Mouse (Mus musculus): ENCODE data around the gene Fbxo11. TPM values are rescaled to one million over a fixed set of nuclear protein-coding genes. Genes with fewer than 3 reads are reported as not detected.

Fbxo11 gene
- polyA plus RNA-seq, 1 experiment from 2014 or later, result 16.4 TPM

DNA sequence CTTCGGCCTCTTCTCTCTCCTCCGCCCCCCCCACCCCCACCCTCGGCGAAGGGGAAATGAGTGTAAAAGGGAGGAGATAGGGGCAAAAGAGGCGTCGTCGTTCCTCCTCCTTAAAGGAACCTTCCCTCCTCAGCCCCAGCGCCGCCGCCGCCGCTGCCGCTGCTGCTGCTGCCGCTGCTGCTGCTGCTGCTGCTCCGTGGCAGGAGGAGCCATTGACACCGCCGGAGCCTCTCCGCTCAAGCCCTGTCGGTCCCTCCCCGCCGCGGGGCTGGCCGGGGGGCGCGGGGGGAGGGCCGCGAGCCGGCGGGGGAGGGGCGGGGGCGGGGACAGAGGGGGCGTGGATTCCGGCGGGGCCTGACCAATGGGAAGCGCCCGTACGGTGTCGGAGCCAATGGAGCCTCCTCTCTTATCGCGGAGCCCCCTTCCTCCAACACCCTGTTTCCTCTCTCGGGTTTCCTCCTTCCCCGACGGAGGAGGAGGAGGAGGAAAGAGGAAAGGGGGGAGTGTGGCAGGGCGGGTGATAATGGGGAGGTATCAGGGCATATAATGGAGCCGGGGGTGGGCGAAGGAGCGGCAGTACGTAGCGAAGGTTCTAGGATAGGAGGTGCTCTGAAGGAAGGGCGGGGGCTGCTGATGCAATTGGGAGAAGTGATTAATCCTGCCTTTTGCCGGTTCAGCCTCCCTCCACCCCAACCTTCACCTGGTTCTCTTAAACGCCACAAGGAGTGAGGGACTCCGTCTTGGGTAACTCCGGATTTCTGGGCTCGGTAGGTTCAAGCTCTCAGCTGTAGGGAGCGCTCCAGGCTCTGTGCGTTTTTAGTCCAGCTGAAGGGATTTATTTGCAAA, 933 bp upstream of the Fbxo11 start:
- Histone ChIP-seq H3K4me1 (peaks cover 8% of the 10 kb centered on the region), H3K9me3 (replicated peaks) (no peaks in the 10 kb centered on the region), H3K36me3 (no peaks in the 10 kb centered on the region), H3K4me2 (peak overlapping the region; percentile 65), H3K4me3 (replicated peaks) (peak overlapping the region; percentile 99), H3K27ac (peak overlapping the region; percentile 100), H3K9ac (peak overlapping the region; percentile 100), H3K27me3 (no peaks in the 10 kb centered on the region)
- WGBS, result under 1% methylated on average over 44 of the region's 57 CpGs
- peak; percentile 98 for ATAC-seq (replicated peaks; ENCODE audit: low FRiP score)

DNA sequence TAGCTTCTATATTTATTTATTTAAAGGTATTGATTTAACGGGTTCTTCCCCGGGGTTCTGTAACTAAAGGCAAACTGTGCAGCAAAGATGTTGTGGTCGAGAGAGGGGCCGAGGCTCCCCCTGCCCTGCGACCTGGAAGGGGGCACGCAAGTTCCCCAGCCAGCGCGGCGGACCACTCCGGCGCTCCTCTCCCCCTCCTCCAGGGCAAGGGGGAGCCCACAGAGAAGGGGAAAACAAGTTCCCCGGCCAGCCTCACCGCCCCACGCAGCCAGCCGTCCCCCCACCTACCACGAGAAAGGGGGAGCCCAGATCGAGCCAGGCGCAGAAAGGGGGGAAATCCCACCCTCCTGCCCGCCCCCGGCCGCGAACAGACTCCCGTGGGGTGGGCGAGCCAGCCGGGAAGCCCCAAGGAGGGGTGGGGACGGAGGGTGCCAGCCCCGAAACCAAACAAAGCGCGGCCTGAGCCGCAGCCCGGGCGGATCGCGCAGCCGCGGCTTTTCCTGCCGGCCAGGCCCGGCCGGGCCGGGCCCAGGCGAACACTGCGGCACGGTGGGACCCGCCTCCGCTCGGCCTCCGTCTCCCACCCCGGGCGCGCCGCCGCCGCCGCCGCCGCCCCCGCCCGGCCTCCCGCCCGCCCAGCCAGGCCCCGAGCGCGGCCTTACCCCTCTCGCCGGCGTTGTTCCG, 602 bp downstream of the Fbxo11 start:
- H3K9me3 ChIP-seq (replicated peaks), result no peaks in the 10 kb centered on the region
- no peaks in the 10 kb centered on the region for H3K27me3 ChIP-seq
- peak; percentile 37 for ATAC-seq (replicated peaks; ENCODE audit: low FRiP score)
- peak overlapping the region; percentile 100 for H3K27ac ChIP-seq
- peak overlapping the region; percentile 99 for H3K4me3 ChIP-seq (replicated peaks)
- under 1% methylated on average over 59 of the region's 67 CpGs for WGBS
- H3K9ac ChIP-seq, result peak overlapping the region; percentile 100
- 0 out of 2 replicates have a peak, but pooled peaks cover 2% of the 10 kb centered on the region for H3K36me3 ChIP-seq
- H3K4me1 ChIP-seq, result peaks cover 8% of the 10 kb centered on the region
- H3K4me2 ChIP-seq, result peak overlapping the region; percentile 65

DNA sequence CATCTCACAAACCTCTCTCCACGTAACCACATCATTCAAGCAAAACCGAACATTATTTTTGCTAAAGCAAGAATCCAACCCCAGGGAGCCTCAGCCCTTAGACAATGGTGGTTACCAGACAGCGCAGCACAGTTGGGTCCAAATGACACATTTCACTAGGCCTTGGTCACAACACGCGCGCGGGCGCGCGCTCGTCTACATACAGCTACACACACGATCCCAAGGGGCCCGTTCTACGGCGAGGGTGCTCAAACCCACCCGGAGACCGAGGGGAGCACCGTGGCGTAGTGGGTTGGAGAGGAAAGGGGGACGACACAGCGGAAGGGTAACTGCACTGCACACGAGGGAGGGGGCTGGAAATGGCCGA, 1.1 kb downstream of the Fbxo11 start:
- Histone ChIP-seq H3K27me3 (no peaks in the 10 kb centered on the region), H3K4me3 (replicated peaks) (peak overlapping the region; percentile 99), H3K4me2 (peak overlapping the region; percentile 65), H3K9me3 (replicated peaks) (no peaks in the 10 kb centered on the region), H3K36me3 (0 out of 2 replicates have a peak, but pooled peaks cover 2% of the 10 kb centered on the region), H3K27ac (peak overlapping the region; percentile 100), H3K4me1 (peaks cover 10% of the 10 kb centered on the region), H3K9ac (peak overlapping the region; percentile 100)
- under 1% methylated on average over 23 of the region's 23 CpGs for WGBS
- ATAC-seq (replicated peaks; ENCODE audit: low FRiP score), result peak; percentile 3; the same call in 1 of the 2 replicates

DNA sequence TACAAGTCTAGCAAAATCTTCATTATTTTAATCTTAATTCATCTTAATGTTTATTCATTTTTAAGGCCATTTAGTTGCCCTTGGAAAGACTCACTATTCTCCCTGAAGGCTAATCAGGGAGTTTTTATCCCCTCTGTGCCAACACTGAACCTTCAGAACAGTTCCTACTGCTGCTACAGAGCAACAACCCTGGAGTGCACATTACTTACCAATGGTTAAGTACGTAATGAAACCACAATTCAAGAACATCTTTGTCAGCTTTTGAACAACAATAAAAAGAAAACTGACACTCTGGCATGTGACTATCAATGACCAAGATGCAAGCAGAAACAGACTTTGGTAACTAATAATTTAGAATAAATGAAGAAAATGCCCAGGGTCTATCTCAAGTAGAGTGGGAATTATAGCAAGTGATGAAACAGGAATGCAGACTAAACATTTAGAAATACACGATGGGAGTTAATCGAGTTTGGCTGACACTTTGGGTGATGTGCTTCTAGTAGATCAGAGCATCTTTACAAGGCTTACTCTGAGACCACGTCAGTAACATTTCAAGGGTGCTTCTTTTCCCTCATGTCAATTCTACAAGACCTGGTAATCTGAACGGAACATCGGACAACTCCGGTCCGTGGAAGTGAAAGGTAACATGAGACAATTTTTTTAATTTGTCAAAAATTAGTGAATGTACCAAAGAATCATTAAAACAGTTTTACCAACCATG, 2.1 kb downstream of the Fbxo11 start:
- 19% methylated on average over 8 of the region's 8 CpGs for WGBS
- H3K9ac ChIP-seq, result peak overlapping the region; percentile 100; the same call in 1 of the 2 replicates
- no peaks in the 10 kb centered on the region for H3K27me3 ChIP-seq
- H3K4me2 ChIP-seq, result peak overlapping the region; percentile 65
- no peak overlapping the region for H3K27ac ChIP-seq
- no peaks in the 10 kb centered on the region for H3K9me3 ChIP-seq (replicated peaks)
- H3K36me3 ChIP-seq, result 0 out of 2 replicates have a peak, but pooled peaks cover 2% of the 10 kb centered on the region
- peaks cover 15% of the 10 kb centered on the region for H3K4me1 ChIP-seq
- ATAC-seq (replicated peaks; ENCODE audit: low FRiP score), result no peak
- peak overlapping the region; percentile 99 for H3K4me3 ChIP-seq (replicated peaks)

DNA sequence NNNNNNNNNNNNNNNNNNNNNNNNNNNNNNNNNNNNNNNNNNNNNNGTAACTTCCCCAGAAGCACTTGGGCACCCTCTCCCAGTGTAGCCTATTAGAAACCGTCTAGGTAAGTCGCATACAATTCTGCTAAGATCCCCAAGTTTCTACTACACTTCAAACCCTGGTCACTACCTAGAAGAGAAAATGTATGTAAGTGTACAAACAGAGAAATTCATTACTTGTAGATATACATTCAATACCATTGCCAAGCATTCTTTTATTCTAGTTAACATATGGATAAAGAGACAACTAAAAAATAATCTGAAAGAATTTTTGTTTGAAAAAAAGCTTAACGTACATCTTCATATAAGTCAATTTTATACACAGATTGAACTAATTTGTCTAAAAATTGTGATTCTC, 3.1 kb downstream of the Fbxo11 start:
- Histone ChIP-seq H3K27ac (no peak overlapping the region), H3K9me3 (replicated peaks) (no peaks in the 10 kb centered on the region), H3K4me1 (peaks cover 15% of the 10 kb centered on the region), H3K27me3 (no peaks in the 10 kb centered on the region), H3K4me3 (replicated peaks) (no peak overlapping the region), H3K36me3 (0 out of 2 replicates have a peak, but pooled peaks cover 2% of the 10 kb centered on the region), H3K4me2 (no peak overlapping the region), H3K9ac (no peak overlapping the region)
- WGBS, result 76% methylated on average over 3 of the region's 3 CpGs
- no peak for ATAC-seq (replicated peaks; ENCODE audit: low FRiP score)

DNA sequence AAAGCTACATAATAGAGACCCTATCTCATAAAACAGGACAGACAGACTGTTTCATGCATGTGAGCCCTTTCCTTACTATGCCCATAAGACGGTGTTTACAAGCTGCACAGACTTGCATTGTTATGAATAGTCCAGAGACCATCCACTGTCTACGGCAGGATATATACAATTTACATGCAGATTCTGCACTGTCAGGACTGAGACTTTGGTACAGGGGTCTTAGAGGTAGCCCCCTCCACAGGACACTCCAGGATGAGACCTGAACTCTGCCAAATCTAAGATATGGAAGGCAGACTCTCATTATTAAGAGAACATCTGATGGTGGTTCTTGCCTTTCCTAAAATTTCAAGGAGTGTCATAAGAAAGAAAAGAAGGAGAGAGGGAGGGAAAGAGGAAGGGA, 6.8 kb downstream of the Fbxo11 start:
- ATAC-seq (replicated peaks; ENCODE audit: low FRiP score), result no peak
- no peaks in the 10 kb centered on the region for H3K27me3 ChIP-seq
- no peak overlapping the region for H3K27ac ChIP-seq

DNA sequence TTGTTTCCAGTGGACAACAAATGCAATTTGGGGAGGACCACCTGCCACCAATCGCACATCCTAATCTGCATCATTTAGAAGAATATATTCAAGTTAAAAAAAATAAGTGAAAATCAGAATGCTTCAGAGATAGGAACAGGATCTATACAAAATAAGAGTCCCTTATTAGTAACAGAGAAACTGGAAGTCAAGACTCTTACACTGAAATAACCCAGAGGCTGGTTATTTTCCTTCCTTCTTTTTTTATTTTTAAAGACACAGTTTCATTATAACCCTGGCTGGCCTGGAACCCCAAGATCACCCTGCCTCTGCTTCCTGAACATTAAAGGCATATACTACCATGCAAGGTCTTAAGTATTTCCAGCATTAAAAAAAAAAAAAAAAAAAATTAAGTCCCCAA, 7.2 kb downstream of the Fbxo11 start:
- Histone ChIP-seq H3K4me1 (peaks cover 9% of the 10 kb centered on the region), H3K36me3 (0 out of 2 replicates have a peak, but pooled peaks cover 2% of the 10 kb centered on the region), H3K4me3 (replicated peaks) (no peak overlapping the region), H3K9ac (no peak overlapping the region), H3K9me3 (replicated peaks) (no peaks in the 10 kb centered on the region), H3K4me2 (no peak overlapping the region), H3K27me3 (no peaks in the 10 kb centered on the region), H3K27ac (no peak overlapping the region)
- ATAC-seq (replicated peaks; ENCODE audit: low FRiP score), result no peak
- WGBS, result 91% methylated on average over 1 of the region's 1 CpGs

More for the DNA sequence above, 6.8 kb downstream of the Fbxo11 start:
- 73% methylated on average over 2 of the region's 2 CpGs for WGBS
- Histone ChIP-seq H3K9me3 (replicated peaks) (no peaks in the 10 kb centered on the region), H3K9ac (no peak overlapping the region), H3K4me1 (peaks cover 14% of the 10 kb centered on the region), H3K36me3 (0 out of 2 replicates have a peak, but pooled peaks cover 2% of the 10 kb centered on the region), H3K4me3 (replicated peaks) (no peak overlapping the region), H3K4me2 (no peak overlapping the region)

DNA sequence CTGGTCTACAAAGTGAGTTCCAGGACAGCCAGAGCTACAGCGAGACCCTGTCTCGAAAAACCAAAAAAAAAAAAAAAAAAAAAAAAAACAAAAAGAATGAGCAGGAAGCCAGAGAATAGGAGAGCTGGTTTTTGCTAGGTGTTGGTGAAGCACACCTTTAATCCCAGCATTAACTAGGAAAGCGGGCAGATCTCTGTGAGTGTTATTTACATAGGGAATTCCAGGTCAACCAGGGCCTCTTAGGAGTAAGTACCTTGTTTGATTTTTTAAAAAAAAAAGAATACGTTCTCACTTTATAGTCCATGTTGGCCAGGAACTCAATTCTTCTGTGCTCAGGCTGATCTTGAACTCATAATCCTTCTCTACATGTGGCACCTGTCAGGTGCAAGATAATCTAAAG, 13.4 kb downstream of the Fbxo11 start:
- Histone ChIP-seq H3K27me3 (no peaks in the 10 kb centered on the region), H3K36me3 (no peaks in the 10 kb centered on the region), H3K9ac (no peak overlapping the region), H3K4me1 (0 out of 2 replicates have a peak, but pooled peaks cover 9% of the 10 kb centered on the region), H3K4me3 (replicated peaks) (no peak overlapping the region), H3K4me2 (no peak overlapping the region), H3K27ac (no peak overlapping the region), H3K9me3 (replicated peaks) (no peaks in the 10 kb centered on the region)
- 93% methylated on average over 4 of the region's 4 CpGs for WGBS
- no peak for ATAC-seq (replicated peaks; ENCODE audit: low FRiP score)

DNA sequence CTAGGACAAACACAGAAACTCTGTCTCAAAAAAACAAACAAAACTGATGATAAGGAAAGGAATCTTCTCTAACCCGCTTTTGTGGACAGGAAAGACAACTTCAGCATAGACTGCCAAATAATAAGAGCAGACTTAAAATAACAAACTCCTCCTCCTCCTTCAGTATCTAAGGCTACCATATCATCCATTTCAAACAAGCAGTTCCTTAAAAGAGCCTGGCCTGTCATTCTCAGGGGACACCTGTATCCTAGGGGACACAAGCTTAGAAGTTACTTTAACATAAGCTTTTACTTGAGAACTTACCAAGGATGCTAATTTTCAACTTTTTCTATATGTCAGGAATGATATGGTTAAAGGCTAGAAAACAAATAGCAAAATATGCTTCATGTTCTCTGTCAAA, 14.2 kb downstream of the Fbxo11 start:
- 72% methylated on average over 1 of the region's 1 CpGs for WGBS
- ATAC-seq (replicated peaks; ENCODE audit: low FRiP score), result no peak
- Histone ChIP-seq H3K9ac (no peak overlapping the region), H3K36me3 (no peaks in the 10 kb centered on the region), H3K9me3 (replicated peaks) (no peaks in the 10 kb centered on the region), H3K27me3 (no peaks in the 10 kb centered on the region), H3K4me1 (peaks cover 12% of the 10 kb centered on the region; the same call in 1 of the 2 replicates), H3K4me2 (no peak overlapping the region), H3K27ac (no peak overlapping the region), H3K4me3 (replicated peaks) (no peak overlapping the region)

DNA sequence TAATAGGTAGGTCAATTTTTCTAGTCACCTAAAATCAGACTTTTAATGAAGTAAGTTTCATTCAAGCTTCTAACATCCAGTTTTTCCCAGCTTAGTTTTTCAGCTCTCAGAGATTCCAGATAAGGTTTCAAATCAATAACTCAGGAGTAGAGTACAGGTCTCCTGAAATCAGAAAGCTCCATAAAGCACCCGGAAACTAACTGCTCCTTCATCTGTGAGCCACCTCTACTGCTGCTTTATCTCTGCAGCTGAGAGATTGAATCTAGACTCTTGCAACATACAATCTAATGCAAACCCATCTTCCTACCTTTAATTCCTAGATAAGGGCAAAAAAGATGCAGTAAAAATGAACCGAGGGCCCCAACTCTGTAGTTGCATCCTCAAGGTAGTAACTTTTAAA, 14.8 kb downstream of the Fbxo11 start:
- no peak overlapping the region for H3K9ac ChIP-seq
- H3K4me2 ChIP-seq, result no peak overlapping the region
- no peak for ATAC-seq (replicated peaks; ENCODE audit: low FRiP score)
- H3K27me3 ChIP-seq, result no peaks in the 10 kb centered on the region
- no peak overlapping the region for H3K4me3 ChIP-seq (replicated peaks)
- no peaks in the 10 kb centered on the region for H3K36me3 ChIP-seq
- H3K4me1 ChIP-seq, result peaks cover 15% of the 10 kb centered on the region
- no peaks in the 10 kb centered on the region for H3K9me3 ChIP-seq (replicated peaks)
- no peak overlapping the region for H3K27ac ChIP-seq
- WGBS, result 81% methylated on average over 2 of the region's 2 CpGs

DNA sequence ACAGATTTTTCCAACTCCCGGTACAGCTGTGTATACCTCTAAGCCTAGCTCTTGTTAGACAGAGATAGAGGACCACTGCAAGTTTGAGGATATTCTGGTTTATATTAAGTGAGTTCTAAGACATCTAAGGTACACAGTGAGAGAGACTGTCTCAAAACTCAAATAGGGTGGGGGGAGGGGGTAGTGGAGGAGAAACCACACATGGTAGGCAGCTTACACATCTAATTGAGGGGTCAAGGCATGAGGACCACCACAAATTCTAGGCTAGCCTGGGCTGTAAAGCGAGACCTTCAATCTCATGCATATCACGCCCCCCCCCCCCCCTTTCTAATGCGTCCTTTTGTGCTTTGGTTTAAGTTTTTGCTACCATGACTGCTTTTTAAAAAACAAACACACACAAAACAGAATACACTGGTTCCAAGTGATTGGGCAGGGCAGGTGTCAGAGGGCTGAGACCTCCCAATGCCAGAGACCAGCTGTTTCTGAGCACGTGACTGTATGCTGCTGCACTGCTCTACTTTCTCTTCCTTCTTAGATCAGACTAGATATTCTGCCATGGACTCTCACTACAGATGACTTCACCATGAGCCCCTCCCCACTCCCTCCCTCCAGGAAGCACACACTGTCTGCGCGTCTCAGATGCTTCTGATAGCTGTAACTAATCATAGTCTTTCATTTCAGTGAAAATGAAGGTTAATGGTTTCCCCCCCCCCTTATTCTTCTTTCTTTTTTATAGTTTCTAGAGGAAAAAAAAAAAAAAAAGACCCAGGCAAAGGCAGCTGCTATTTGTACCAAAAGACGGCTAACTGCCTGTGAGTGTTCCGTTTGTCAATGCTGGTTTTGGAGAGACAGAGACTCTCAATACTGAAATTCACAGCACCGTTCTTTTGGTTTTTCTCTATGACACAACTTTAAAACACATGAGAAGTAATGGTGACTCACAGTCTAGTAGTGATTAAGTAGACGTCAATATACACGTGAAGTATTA, 22.7 kb downstream of the Fbxo11 start:
- Histone ChIP-seq H3K4me2 (no peak overlapping the region), H3K4me3 (replicated peaks) (no peak overlapping the region), H3K9ac (no peak overlapping the region), H3K36me3 (0 out of 2 replicates have a peak, but pooled peaks cover 5% of the 10 kb centered on the region), H3K27me3 (no peaks in the 10 kb centered on the region), H3K27ac (no peak overlapping the region), H3K9me3 (replicated peaks) (no peaks in the 10 kb centered on the region), H3K4me1 (peaks cover 29% of the 10 kb centered on the region)
- WGBS, result 57% methylated on average over 12 of the region's 12 CpGs
- peak; percentile 87 for ATAC-seq (replicated peaks; ENCODE audit: low FRiP score)

Measured in kidney, embryonic 15.5 days (tissue).